Mouse (Mus musculus): ENCODE results near the gene Ankrd13d.

GRCm38 (mm10) chr19:4229451-4230076, 53.4 kb downstream of the Ankrd13d start:
- TF ChIP-seq CTCF (IDR thresholded peaks at IDR 0.05; ENCODE audit: control insufficient read depth, insufficient read depth, insufficient read length) (no peak), USF1 (IDR thresholded peaks at IDR 0.05; ENCODE audit: low read depth) (no peak), MAX (IDR thresholded peaks at IDR 0.05) (no peak), CEBPB (IDR thresholded peaks at IDR 0.05; ENCODE audit: low read depth) (no peak), MYOG (IDR thresholded peaks at IDR 0.05; ENCODE audit: control insufficient read depth, extremely low read depth, insufficient read length) (no peak)

Data from C2C12 (cell line).